Mouse (Mus musculus) erythroblast, embryonic 14.5 days (primary cell): ENCODE data around the gene Capn15. TPM values are rescaled to one million over a fixed set of nuclear protein-coding genes. Genes with fewer than 3 reads are reported as not detected.

Experiments
- H3K27me3 ChIP-seq: 2 replicates; pipeline ENCODE4 v1.6.1; 2012; ENCODE audit warnings: inconsistent platforms; ENCODE audit not compliant: control insufficient read depth
- H3K36me3 ChIP-seq: 2 replicates; pipeline ENCODE4 v1.6.1; 2012; ENCODE audit warnings: mild to moderate bottlenecking, inconsistent platforms; ENCODE audit not compliant: control insufficient read depth
- H3K4me1 ChIP-seq: 2 replicates; pipeline ENCODE4 v1.6.1; 2012; ENCODE audit warnings: inconsistent platforms; ENCODE audit not compliant: control insufficient read depth
- H3K4me3 ChIP-seq: replicated peaks from 2 replicates; pipeline ENCODE3; 2012; ENCODE audit warnings: moderate library complexity, mild to moderate bottlenecking, inconsistent platforms
- H3K9me3 ChIP-seq: 2 replicates; pipeline ENCODE4 v1.6.1; 2012; ENCODE audit warnings: low read length, inconsistent platforms, mixed read lengths; ENCODE audit not compliant: control insufficient read depth
- GATA1 ChIP-seq: IDR thresholded peaks from 2 replicates; pipeline ENCODE4 v1.6.1; 2012; ENCODE audit warnings: low read length, inconsistent platforms, mixed read lengths
- TAL1 ChIP-seq: IDR thresholded peaks from 3 replicates; pipeline ENCODE4 v1.6.1; 2012; ENCODE audit warnings: low read length, inconsistent platforms, mixed read lengths
- polyA plus RNA-seq: library from polyadenylated mRNA; stranded (reverse); fragments of >175 nt; gene quantifications from 2 replicates; pipeline ENCODE4 v1.2.3, GENCODE M21; 2012

The Capn15 gene
- polyA plus RNA-seq, 1 experiment: 6.3 TPM

DNA sequence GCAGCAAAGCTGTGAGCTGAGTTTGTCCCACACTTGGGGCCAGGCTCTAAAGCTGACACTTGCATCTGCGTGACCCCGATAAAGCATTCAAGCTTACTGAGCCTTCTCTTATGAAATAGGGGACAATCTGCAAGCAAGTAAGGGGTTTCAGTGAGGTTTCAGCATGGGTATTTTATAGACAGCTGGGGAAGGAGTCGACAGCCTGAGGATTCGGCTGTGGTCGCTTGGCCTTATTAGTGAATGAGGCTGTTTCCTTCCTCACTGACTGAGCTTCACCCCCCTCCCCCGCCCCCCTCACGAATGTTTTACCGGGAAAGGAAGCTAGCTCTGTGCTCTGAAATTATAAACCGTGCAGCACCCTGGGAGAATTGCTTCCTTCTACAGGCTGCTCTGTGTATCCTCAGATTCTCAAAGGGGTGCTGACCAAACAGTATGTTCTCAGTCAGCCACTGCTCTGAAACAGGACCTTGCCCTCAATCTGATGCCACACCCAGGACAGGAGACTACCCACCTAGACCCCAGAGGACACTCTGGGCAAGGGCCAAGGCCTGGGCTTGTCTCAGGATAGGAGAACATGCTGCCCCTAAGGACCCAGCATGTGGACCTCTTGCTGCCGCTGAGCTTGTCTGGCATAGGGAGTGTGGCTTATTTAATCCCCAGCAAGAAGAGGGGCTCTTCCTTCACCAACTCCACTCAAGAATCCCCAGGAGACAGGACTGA, 20.3 kb upstream of the Capn15 start:
- Histone ChIP-seq H3K36me3 (no peaks in the 10 kb centered on the region), H3K4me1 (peaks cover 57% of the 10 kb centered on the region), H3K4me3 (no peak overlapping the region), H3K27me3 (peaks cover 35% of the 10 kb centered on the region), H3K9me3 (no peaks in the 10 kb centered on the region)
- no peak for TF ChIP-seq TAL1
- TF ChIP-seq GATA1: no peak

DNA sequence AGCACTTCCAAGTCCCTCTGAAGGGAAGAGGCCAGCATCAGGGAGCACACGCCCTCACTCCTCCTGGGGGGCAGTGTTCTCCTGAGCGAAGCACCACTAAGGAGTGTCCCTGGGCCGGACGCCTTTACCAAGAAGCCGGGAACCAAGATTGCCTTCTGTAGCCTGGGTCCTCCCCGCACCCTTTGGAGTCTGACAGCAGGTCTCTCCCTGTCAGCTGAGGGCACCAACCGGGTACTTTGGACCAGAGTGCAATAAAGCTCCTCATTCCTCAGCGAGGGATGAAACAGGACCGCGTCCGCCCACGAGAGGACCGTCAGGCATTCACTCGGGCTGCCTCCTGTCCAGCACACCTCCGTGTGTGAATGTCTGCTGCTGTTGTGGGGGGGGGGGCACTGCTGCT, 19.1 kb upstream of the Capn15 start:
- H3K9me3 ChIP-seq: no peaks in the 10 kb centered on the region
- no peaks in the 10 kb centered on the region for H3K36me3 ChIP-seq
- H3K27me3 ChIP-seq: peaks cover 35% of the 10 kb centered on the region
- H3K4me3 ChIP-seq: no peak overlapping the region
- peaks cover 46% of the 10 kb centered on the region for H3K4me1 ChIP-seq
- TF ChIP-seq GATA1 (no peak), TAL1 (no peak)

- no peak overlapping the region for H3K4me3 ChIP-seq
- H3K9me3 ChIP-seq: no peaks in the 10 kb centered on the region
- peaks cover 34% of the 10 kb centered on the region for H3K27me3 ChIP-seq
- TF ChIP-seq TAL1 (no peak), GATA1 (no peak)
- peaks cover 38% of the 10 kb centered on the region for H3K4me1 ChIP-seq
- no peaks in the 10 kb centered on the region for H3K36me3 ChIP-seq
Observed at GRCm38 (mm10) chr17:26003864-26004263, 18.3 kb upstream of the Capn15 start.

DNA sequence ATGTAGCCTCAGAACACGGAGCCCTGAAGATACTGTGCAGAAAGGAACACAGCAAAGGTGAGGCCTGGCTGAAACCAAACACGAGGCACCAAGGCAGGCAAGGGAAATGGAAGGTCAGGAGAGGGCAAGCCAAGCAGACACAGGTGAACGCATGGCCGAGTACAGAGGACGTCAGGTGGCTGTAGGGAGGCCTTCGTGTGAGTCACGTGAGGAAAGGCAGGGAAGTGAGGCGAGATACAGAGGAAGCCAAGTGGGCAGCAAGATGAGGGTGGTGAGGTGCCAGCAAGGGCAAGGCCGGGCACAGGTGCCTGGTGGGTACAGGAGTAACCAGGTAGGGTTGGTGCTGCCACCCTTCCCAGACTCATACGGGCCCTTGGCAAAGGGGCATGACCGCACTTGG, 12.8 kb upstream of the Capn15 start:
- no peaks in the 10 kb centered on the region; the same call in 1 of the 2 replicates for H3K36me3 ChIP-seq
- H3K27me3 ChIP-seq: no peaks in the 10 kb centered on the region
- H3K4me1 ChIP-seq: peaks cover 13% of the 10 kb centered on the region
- TF ChIP-seq GATA1 (no peak), TAL1 (no peak)
- H3K9me3 ChIP-seq: no peaks in the 10 kb centered on the region
- H3K4me3 ChIP-seq: no peak overlapping the region

- peaks cover 14% of the 10 kb centered on the region for H3K36me3 ChIP-seq
- peaks cover 3% of the 10 kb centered on the region; the same call in 1 of the 2 replicates for H3K9me3 ChIP-seq
- no peak for TF ChIP-seq TAL1
- no peak for TF ChIP-seq GATA1
- no peaks in the 10 kb centered on the region for H3K27me3 ChIP-seq
- no peak overlapping the region for H3K4me3 ChIP-seq
- peaks cover 33% of the 10 kb centered on the region for H3K4me1 ChIP-seq
Observed at GRCm38 (mm10) chr17:25993489-25993888, 7.9 kb upstream of the Capn15 start.

- Histone ChIP-seq H3K36me3 (peaks cover 14% of the 10 kb centered on the region), H3K9me3 (peaks cover 3% of the 10 kb centered on the region; the same call in 1 of the 2 replicates), H3K27me3 (no peaks in the 10 kb centered on the region; the same call in 1 of the 2 replicates), H3K4me1 (peaks cover 31% of the 10 kb centered on the region), H3K4me3 (no peak overlapping the region)
- TF ChIP-seq TAL1 (no peak), GATA1 (no peak)
Observed at GRCm38 (mm10) chr17:25992274-25992673, 6.7 kb upstream of the Capn15 start.

DNA sequence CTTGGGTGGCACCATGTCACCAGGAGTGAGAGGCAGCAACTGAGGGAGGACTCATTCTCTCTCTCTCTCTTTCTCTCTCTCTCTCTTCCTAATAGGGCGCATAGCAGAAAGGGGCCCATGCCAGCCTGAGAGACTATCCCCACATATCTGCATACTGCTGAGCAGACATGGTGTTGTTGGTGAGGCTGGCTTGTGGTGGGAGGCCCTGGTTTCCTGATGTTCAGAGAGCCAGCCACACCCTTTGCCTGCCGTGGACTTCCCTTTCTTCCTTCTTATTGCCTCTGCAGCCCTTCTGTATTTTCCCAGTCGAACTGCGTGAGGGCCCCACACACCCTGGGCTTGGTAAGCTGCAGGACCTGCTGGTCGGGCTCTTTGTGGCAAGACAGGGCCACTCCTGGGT, 4.7 kb upstream of the Capn15 start:
- H3K27me3 ChIP-seq: peaks cover 15% of the 10 kb centered on the region

GRCm38 (mm10) chr17:25984556-25985305, 865 bp downstream of the Capn15 start:
- peaks cover 63% of the 10 kb centered on the region for H3K4me1 ChIP-seq
- TF ChIP-seq GATA1 (no peak), TAL1 (no peak)

More for the DNA sequence above, 4.7 kb upstream of the Capn15 start:
- H3K9me3 ChIP-seq: peaks cover 3% of the 10 kb centered on the region; the same call in 1 of the 2 replicates
- no peak for TF ChIP-seq GATA1
- no peak for TF ChIP-seq TAL1
- H3K36me3 ChIP-seq: peaks cover 14% of the 10 kb centered on the region
- H3K4me1 ChIP-seq: peaks cover 40% of the 10 kb centered on the region
- no peak overlapping the region for H3K4me3 ChIP-seq

GRCm38 (mm10) chr17:25984066-25984465, 1.5 kb downstream of the Capn15 start:
- Histone ChIP-seq H3K36me3 (peaks cover 42% of the 10 kb centered on the region), H3K27me3 (peaks cover 15% of the 10 kb centered on the region), H3K4me3 (peak overlapping the region; percentile 84), H3K9me3 (no peaks in the 10 kb centered on the region), H3K4me1 (peaks cover 68% of the 10 kb centered on the region)
- no peak for TF ChIP-seq GATA1
- TF ChIP-seq TAL1: no peak

More at GRCm38 (mm10) chr17:25984556-25985305, 865 bp downstream of the Capn15 start:
- Histone ChIP-seq H3K36me3 (peaks cover 38% of the 10 kb centered on the region), H3K4me3 (peak overlapping the region; percentile 84), H3K9me3 (no peaks in the 10 kb centered on the region), H3K27me3 (peaks cover 15% of the 10 kb centered on the region)
